Mouse (Mus musculus) testis, adult 2 months (tissue): ENCODE measurements around the gene Clp1. TPM values are rescaled to one million over a fixed set of nuclear protein-coding genes. Genes with fewer than 3 reads are reported as not detected.

Experiments used
- H3K27ac ChIP-seq: fragments of 200-500 bp; 2 replicates; pipeline ENCODE4 v1.5.1; 2012; ENCODE audit warnings: low read depth, low read length; ENCODE audit not compliant: control insufficient read depth, insufficient read depth
- H3K27me3 ChIP-seq: fragments of 200-500 bp; 2 replicates; pipeline ENCODE4 v1.6.1; 2012; ENCODE audit warnings: mild to moderate bottlenecking, low read length, moderate library complexity; ENCODE audit not compliant: control insufficient read depth, insufficient read depth
- H3K36me3 ChIP-seq: fragments of 200-500 bp; 2 replicates; pipeline ENCODE4 v1.6.1; 2012; ENCODE audit warnings: mild to moderate bottlenecking, low read length; ENCODE audit not compliant: control insufficient read depth, insufficient read depth
- H3K4me1 ChIP-seq: fragments of 200-500 bp; 2 replicates; pipeline ENCODE4 v1.6.1; 2012; ENCODE audit warnings: low read length; ENCODE audit not compliant: control insufficient read depth, insufficient read depth
- H3K4me3 ChIP-seq: fragments of 200-500 bp; 2 replicates; pipeline ENCODE4 v1.5.1; 2012; ENCODE audit warnings: low read depth, mild to moderate bottlenecking, low read length, moderate library complexity, mixed read lengths; ENCODE audit not compliant: control insufficient read depth
- CTCF ChIP-seq: fragments of 200-500 bp; IDR thresholded peaks from 2 replicates; pipeline ENCODE4 v1.5.1; 2012; ENCODE audit warnings: low read depth, mild to moderate bottlenecking, inconsistent platforms, low read length, moderate library complexity; ENCODE audit not compliant: control insufficient read depth, insufficient read depth, insufficient replicate concordance
- POLR2A ChIP-seq: fragments of 200-500 bp; IDR thresholded peaks from 2 replicates; pipeline ENCODE4 v1.6.1; 2012; ENCODE audit warnings: low read depth, mild to moderate bottlenecking, inconsistent platforms, low read length, moderate library complexity; ENCODE audit not compliant: control insufficient read depth
- polyA plus RNA-seq: library from polyadenylated mRNA; depleted of rRNA; stranded (reverse); fragments of >200 nt; gene quantifications from 2 replicates; pipeline ENCODE4 v1.2.3, GENCODE M21; 2012; rRNA removed

The Clp1 gene
- 27.6 and 32.8 TPM in 2 replicates for polyA plus RNA-seq

- Histone ChIP-seq H3K4me3 (peak within 1 kb of the TSS; percentile 85), H3K36me3 (peaks cover 3% of the 10 kb centered on the region; the same call in 1 of the 2 replicates)
- TF ChIP-seq CTCF (no peak), POLR2A (peak; percentile 99)
Measured at GRCm38 (mm10) chr2:84727172-84727858, at the start of gene Clp1. Gene Clp1, minus strand, starts transcription at chr2:84727350.

DNA sequence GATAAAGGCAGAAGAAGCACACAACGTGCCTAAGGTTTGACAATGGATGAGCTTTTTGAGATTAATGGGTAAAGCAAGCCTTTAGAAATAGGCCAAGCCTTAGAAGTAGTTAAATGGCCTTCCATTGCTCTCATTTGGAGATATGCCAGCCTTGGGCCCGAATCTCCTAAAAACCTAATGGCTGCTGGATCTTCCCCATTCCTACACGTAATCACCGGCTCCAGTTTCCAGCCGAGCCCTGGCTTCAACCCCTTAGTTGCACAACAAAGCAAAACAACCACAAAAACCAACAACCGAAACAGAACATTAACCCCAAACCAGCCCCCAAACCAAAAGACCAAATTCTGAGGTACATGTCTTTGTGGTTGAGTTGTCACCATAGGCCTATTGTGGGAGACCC, 48.5 kb upstream of the Clp1 start:
- no peak overlapping the region; the same call in none of the 2 replicates for H3K27ac ChIP-seq
- no peaks in the 10 kb centered on the region for H3K27me3 ChIP-seq
- H3K36me3 ChIP-seq: no peaks in the 10 kb centered on the region
- peaks cover 5% of the 10 kb centered on the region for H3K4me1 ChIP-seq
- no peak overlapping the region for H3K4me3 ChIP-seq
- TF ChIP-seq POLR2A (no peak), CTCF (no peak)

More at GRCm38 (mm10) chr2:84727172-84727858, at the start of gene Clp1:
- no peaks in the 10 kb centered on the region for H3K4me1 ChIP-seq
- H3K27ac ChIP-seq: peak within 1 kb of the TSS; percentile 94
- no peaks in the 10 kb centered on the region for H3K27me3 ChIP-seq

GRCm38 (mm10) chr2:84775241-84775640, 48.1 kb upstream of the Clp1 start, which contains the start of gene Serping1:
Gene Serping1, minus strand, starts transcription at chr2:84775444.
- peaks cover 5% of the 10 kb centered on the region for H3K4me1 ChIP-seq
- peak within 1 kb of the TSS; percentile 17 for H3K4me3 ChIP-seq
- peak within 1 kb of the TSS; percentile 50 for H3K27ac ChIP-seq
- no peaks in the 10 kb centered on the region for H3K36me3 ChIP-seq
- no peaks in the 10 kb centered on the region for H3K27me3 ChIP-seq
- TF ChIP-seq CTCF (no peak), POLR2A (no peak)

GRCm38 (mm10) chr2:84774751-84775150, 47.6 kb upstream of the Clp1 start:
- Histone ChIP-seq H3K27ac (no peak overlapping the region; the same call in 1 of the 2 replicates), H3K4me3 (peak overlapping the region; percentile 17; the same call in 1 of the 2 replicates)
- TF ChIP-seq POLR2A: no peak
- TF ChIP-seq CTCF: no peak

DNA sequence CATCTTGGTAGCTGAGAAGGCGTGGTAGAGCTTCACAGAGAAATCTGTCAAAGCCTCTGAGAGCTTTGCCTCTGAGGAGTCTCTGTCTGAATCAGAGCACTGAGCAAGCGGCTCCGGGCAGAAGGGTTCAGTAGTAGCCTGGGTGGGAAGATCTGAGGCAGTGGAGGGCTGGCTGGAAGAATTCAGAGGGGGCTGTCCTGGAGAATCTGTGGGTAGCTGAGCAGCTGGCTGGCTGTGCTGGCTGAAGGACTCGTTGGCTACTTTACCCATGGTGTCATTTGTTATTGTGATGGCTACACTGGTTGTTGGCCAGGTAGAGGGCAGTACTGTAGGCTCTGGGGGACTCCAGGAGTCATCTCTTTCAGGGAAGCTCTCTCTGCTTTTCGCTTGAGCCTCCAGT, 46.0 kb upstream of the Clp1 start:
- Histone ChIP-seq H3K27ac (no peak overlapping the region), H3K4me3 (no peak overlapping the region)

More at GRCm38 (mm10) chr2:84774751-84775150, 47.6 kb upstream of the Clp1 start:
- Histone ChIP-seq H3K36me3 (no peaks in the 10 kb centered on the region), H3K27me3 (no peaks in the 10 kb centered on the region), H3K4me1 (peaks cover 5% of the 10 kb centered on the region)

DNA sequence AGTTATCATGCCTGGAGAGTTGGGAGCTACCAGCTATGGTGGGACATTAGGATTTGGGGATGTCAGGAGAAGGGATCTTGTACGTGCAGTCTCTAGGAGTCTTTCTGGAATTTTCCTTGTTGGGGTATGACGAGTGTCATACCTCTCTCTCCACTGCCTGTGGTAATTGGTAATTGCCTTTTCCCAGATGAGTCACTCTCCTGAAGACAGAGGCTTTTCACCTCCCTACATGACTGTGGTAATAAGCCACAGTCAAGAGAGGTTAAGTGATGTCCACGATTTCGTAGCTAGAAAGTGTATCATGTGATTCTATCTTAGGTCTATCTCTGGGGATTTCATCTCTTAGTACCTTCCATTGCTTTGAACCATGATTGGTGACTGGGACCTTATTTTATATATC, 45.3 kb upstream of the Clp1 start:
- no peak for TF ChIP-seq POLR2A
- TF ChIP-seq CTCF: no peak
- H3K4me3 ChIP-seq: no peak overlapping the region
- H3K27me3 ChIP-seq: no peaks in the 10 kb centered on the region
- H3K27ac ChIP-seq: no peak overlapping the region
- no peaks in the 10 kb centered on the region for H3K36me3 ChIP-seq
- H3K4me1 ChIP-seq: peaks cover 5% of the 10 kb centered on the region

More for the DNA sequence above, 46.0 kb upstream of the Clp1 start:
- TF ChIP-seq CTCF (no peak), POLR2A (no peak)
- Histone ChIP-seq H3K4me1 (peaks cover 5% of the 10 kb centered on the region), H3K36me3 (no peaks in the 10 kb centered on the region), H3K27me3 (no peaks in the 10 kb centered on the region)

DNA sequence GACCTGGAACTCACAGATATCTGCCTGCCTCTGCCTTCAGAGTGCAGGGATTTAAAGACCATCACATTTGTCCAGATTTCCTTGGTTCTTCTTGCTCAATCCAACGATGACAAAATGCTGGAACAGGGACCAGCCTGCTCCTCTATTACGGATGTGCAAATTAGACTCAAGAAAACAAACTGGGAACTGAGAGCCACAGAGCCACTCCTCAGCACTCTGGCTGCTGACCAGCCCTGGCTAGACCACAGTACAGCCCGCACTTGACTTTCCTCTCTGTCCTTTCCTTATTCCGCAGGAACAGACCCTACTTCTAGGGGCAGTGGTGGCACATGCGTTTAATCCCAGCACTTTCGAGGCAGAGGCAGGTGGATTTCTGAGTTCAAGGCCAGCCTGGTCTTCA, 43.4 kb upstream of the Clp1 start:
- TF ChIP-seq POLR2A: no peak
- TF ChIP-seq CTCF: no peak
- H3K27me3 ChIP-seq: no peaks in the 10 kb centered on the region
- H3K4me1 ChIP-seq: peaks cover 5% of the 10 kb centered on the region
- no peak overlapping the region for H3K4me3 ChIP-seq
- H3K36me3 ChIP-seq: no peaks in the 10 kb centered on the region
- H3K27ac ChIP-seq: no peak overlapping the region
